Mouse (Mus musculus) adrenal gland, adult 8-10 months (tissue): ENCODE measurements at regions not wholly inside any gene's neighbourhood (a gene's known extent, or its start where the extent isn't known, plus 50 kb on each side); places are given as distances from the start of the nearest gene placed in this dataset.

Source experiments
- DNase-seq: peaks from one replicate; pipeline ENCODE4 v3.0.0; 2022

DNA sequence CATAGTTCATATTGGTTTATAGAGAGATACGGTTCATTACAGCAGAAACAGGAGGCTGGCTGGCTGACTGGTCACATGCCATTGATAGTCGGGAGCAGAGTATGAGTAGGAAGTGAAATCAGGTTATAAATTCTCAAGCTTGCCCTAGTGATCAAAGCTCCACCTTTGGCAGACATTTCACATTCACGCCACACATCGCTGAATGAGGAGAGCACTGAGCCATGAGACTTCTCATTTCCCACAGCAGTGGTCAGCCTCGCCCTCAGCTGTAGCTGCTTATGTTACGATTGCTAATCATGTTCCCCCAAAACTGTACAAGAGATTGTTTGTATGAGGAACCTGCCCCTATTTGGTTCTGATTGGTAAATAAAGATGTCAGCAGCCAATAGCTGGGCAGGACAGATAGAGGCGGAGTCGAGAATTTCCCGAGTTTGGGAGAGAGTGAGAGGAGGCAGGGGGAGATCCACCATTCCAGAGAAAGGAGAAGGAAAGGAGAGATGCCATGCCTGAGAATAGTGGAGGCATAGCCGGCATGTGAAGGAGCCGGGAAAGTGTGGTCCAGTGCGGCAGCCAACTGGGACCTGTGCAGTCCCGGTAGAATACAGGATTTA is 333.5 kb downstream of the Phf3 start:
- DNase-seq = no peak

DNA sequence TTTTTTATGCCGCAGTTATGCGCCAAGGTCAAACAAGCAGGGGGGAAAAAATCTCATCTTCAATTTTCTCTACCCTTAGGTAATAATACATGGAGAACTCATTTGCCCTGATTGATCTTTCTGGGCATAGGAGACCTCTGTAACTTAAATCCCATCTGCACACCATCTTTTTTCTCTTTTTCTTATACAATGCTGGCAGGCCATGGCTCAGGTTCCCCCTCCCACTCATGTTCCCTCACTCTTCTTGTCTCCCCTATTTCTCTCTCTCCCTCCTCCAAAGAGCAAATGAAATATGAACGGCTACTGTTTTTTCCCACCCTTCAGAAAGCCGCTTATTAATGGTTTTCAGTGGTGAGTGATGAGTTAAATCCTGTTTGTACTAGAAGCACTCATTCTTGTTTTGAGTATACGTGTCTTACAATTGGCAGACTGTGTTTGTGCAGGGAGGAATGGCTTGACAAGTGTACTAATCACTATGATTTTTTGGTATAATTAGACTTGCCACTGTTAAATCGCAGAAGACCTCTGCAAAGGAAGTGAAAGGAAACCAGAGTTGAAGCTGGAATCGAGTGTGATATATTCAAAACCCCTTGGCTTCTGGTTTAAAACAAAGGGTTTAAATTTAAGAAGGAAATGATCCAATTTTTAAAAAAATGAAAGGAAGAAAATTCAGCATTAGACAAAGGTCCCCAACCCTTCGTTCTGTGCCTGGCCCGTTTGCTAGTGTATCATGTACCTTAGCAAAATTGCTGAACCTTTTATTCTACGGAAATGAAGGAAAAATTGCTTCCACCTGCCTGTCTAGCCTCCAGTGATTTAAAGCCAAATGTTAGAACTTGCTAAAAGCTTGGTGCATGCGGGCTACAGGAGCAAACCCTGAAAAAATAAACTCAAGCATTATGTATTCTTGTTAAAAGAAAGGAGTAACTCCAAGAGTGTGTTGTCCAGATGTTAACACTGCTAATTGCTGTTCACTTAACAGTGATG is 336.4 kb downstream of the Phf3 start:
- no peak for DNase-seq

DNA sequence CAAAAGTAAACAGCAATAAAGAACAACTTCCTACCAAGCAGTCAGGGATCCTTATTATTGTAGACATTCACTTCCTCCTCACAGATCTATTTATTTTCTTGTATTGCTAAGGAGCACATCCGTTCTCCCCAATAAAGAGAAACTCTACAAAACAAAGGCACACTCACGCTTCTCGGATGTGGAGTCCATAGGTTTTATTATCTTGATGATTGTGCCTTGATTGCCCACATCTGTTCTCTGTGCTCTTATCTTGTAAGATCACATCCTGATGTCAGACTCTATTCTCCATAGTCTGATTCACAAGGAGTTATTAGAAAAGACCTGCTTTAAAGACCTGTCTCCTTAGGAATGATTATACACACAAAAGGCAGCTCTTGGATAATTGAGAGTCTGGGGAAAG is 356.4 kb downstream of the Phf3 start:
- no peak for DNase-seq

DNA sequence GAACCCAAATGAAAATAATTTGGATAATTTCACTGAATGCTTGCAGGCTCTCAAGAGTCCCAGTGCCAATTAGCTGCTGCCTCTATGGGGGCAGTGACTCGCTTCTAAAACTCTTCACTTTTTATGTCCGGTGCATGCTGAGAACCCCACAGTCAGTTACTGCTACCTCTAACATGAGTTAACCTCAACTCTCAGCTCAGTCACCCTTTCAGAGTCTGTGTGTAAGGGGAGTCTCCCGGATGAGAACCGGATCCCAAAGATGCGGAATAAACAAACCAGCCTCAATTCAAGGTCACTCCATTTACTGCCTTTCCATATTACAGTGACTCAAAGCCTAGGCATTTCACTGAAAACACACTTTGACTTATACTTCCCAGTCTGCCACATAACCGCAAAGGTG is 357.9 kb downstream of the Phf3 start:
- DNase-seq = no peak

DNA sequence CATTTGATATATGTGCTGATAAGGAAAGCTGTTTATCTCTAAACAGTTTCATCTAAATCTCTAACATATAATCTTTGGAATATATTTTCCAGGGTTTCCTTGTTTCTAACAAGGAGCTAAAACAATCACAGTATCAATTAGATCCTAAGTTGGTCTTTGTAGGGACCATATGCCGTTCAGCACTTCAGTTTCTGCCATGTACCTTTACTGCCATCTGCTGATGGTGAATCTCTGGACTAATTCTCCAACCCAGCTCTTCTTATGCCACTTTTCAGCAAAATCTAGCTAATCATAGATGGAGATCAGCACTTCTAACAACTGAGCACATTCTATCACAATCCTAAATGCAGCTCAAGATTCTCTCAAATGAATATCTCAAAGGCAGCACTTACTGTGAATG is 370.5 kb downstream of the Phf3 start:
- no peak for DNase-seq

DNA sequence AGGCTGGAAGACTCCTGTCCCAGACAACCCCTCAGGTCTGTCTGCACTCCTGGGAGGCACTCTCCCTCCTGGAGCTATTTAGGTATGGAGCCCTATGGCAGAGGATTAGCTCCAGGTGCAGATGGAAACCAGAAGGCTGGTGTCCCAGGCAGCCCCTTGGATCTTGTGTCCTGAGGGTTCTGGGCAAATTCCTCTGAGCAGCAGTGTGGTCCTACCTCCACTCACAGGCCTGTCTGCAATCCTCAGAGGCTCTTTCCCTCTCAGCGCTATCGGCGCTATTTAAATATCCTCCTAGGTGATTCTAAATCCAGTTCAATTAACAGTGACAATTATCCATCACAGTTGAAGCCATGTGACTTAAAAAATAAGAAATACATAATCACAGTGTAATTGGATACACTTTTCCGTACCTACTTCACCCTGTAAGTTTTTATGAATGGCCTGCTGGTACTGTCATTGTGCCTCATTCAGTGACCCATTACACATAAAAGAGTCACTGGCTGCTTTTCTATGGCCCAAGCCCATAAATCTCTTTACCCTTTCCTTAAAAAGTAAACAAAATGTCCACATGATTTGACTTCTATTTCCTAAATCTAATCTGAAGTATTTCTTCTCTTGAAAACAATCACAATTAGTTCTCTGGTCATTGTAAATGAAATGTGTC is 413.3 kb downstream of the Phf3 start:
- DNase-seq = no peak

DNA sequence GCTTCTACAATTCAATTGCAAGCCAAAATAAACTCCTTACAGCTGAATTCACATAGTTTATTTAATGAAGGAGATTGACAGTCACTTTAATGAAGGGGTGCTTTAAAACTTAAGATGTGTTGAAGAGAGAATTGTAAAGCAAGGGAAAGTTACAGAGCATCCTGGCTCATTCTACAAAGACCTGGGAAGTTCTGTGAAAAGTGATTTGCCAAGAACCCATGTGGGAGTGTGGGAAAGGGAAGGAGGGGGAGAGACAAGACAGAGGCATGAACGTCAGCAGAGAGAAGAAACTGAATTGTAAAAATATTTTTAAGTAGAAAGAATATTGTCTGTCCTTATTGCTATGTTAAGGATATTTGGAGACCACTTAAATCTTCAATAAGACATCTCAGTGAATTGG is 435.8 kb downstream of the Phf3 start:
- no peak for DNase-seq

DNA sequence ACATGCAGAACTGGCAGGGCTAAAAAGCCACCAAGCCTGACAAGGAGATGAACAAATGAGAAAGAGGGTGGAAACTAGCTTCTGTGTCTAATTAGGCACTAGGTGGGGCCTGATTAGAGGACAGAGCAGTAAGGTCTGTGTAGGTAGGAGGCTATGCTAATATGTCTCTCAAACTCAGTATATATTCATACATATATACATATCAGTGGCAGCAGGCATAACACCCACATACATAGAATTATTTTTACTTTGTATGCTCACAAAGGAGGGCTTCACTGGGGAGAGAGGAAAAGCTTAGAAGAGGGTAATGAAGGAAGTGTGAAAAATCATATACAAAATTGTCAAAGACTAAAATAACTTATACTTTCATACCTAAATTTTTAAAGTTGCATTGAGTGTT is 457.1 kb downstream of the Phf3 start:
- no peak for DNase-seq

DNA sequence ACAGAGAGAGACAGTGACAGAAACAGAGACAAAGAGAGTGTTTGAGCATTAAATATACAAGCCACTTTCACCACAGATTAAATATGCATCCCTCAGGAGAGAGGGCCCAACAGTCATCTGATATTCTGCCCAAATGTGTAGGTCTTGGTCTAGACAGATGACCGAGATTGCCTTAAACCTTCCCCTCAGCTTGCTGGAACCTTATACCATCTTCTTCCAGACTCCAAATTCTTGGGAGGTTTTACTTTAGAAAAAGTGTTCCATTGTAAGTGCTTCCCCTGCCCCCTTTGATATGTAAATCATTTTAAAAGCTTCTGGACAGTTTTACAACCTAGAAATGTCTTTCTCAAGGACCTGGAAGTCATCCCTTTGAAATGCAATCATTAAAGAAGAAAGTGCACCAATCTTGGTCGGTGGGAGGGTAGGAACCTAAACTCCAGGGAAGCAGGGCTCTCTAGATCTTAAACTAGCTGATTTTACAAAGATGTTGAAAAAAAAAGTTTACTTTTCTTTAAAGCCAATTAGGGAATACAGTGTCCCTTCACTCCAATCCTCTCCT is 458.8 kb downstream of the Phf3 start:
- no peak for DNase-seq
